Mouse (Mus musculus) cerebellum, postnatal 4 days (tissue): ENCODE results near the gene Olfr862.

Source experiments
- DNase-seq, 2 experiments: peaks; one replicate each; pipeline ENCODE4 v3.0.0; 2022; ENCODE audit warnings: low spot score in 2 of 2, mixed read lengths in 1 of 2

Gene Olfr862

GRCm38 (mm10) chr9:19887904-19888303 is at the start of gene Olfr862:
Gene Olfr862 (minus strand): TSS chr9:19888004.
- DNase-seq: no peak

- DNase-seq: no peak
Measured at GRCm38 (mm10) chr9:19916565-19916964, 28.8 kb upstream of the Olfr862 start, which contains the start of gene Olfr77. Gene Olfr77 (plus strand): TSS chr9:19916865.

GRCm38 (mm10) chr9:19911170-19911569 is 23.4 kb upstream of the Olfr862 start:
- no peak for DNase-seq

GRCm38 (mm10) chr9:19849647-19850046 is 38.2 kb downstream of the Olfr862 start, which contains the start of gene Olfr860:
Gene Olfr860 (minus strand): TSS chr9:19849747.
- no peak for DNase-seq
